Mouse (Mus musculus): Measurements from ENCODE around the gene St6galnac3. TPM values are rescaled to one million over a fixed set of nuclear protein-coding genes. Genes with fewer than 3 reads are reported as not detected.

Gene St6galnac3
- total and polyA plus RNA-seq, 3 experiments, result 0.08 to 1.1 (median 0.38) TPM

- Histone ChIP-seq H3K27me3 (replicated peaks) (no peaks in the 10 kb centered on the region), H3K27ac (ENCODE audit: insufficient read depth, low read depth) (no peak overlapping the region), H3K79me2 (replicated peaks; ENCODE audit: control insufficient read depth, extremely low read depth, insufficient read depth, poor library complexity, severe bottlenecking) (no peaks in the 10 kb centered on the region), H3K9me3 (replicated peaks; ENCODE audit: low read length) (peaks cover 2% of the 10 kb centered on the region), H3K4me3 (replicated peaks in 1 of 3; ENCODE audit: low read depth in 2 of 3, low read length in 2 of 3, poor library complexity in 1 of 3) (no peak overlapping the region), H3K4me1 (ENCODE audit: control insufficient read depth in 1 of 2, insufficient read depth in 2 of 2) (peaks cover 0 to 14% of the 10 kb centered on the region in 2 experiments; a peak in 2 of 4 replicates), H3K9ac (ENCODE audit: insufficient read depth, low read depth) (no peak overlapping the region), H3K36me3 (replicated peaks in 1 of 2; ENCODE audit: control insufficient read depth in 1 of 2, insufficient read depth in 1 of 2, low read length in 1 of 2) (no peaks in the 10 kb centered on the region), H3K4me2 (ENCODE audit: insufficient read depth, low read depth, poor library complexity, severe bottlenecking) (no peak overlapping the region)
- dilution Hi-C loops (cut with MboI; ENCODE audit: extremely low pct_ligation_motif_present, extremely low pct_unique_long_range_greater_than_20kb, low sequenced_read_pairs) (no loop called here), in situ Hi-C loops (cut with MboI; ENCODE audit: low pct_ligation_motif_present, low pct_unique_long_range_greater_than_20kb, low sequenced_read_pairs) (no loop called here)
- TF ChIP-seq MAX (IDR thresholded peaks at IDR 0.05; ENCODE audit: low read length) (no peak), USF1 (IDR thresholded peaks at IDR 0.05; ENCODE audit: low read depth, low read length) (no peak), MYC (IDR thresholded peaks at IDR 0.05; ENCODE audit: low read depth, low read length) (no peak), ZNF384 (IDR thresholded peaks at IDR 0.05; ENCODE audit: low read depth, low read length) (no peak), ETS1 (conservative IDR thresholded peaks at IDR 0.05; ENCODE audit: low read depth, low read length) (no peak), CHD1 (IDR thresholded peaks at IDR 0.05; ENCODE audit: low read depth, low read length) (no peak), MAZ (IDR thresholded peaks at IDR 0.05; ENCODE audit: low read depth, low read length) (no peak), PAX5 (IDR thresholded peaks at IDR 0.05; ENCODE audit: low read length) (no peak), NRF1 (IDR thresholded peaks at IDR 0.05; ENCODE audit: low read depth, low read length) (no peak), IRF4 (IDR thresholded peaks at IDR 0.05; ENCODE audit: low read depth, low read length) (no peak), POLR2A (IDR thresholded peaks at IDR 0.05; ENCODE audit: low read depth, low read length) (no peak), SMC3 (IDR thresholded peaks at IDR 0.05; ENCODE audit: low read depth, low read length) (no peak), CTCF (conservative IDR thresholded peaks at IDR 0.05 in 1 of 2, IDR thresholded peaks at IDR 0.05 in 1 of 2; ENCODE audit: low read depth in 2 of 2, low read length in 2 of 2) (no peak), RAD21 (IDR thresholded peaks at IDR 0.05; ENCODE audit: low read depth, low read length) (no peak), USF2 (conservative IDR thresholded peaks at IDR 0.05; ENCODE audit: low read depth, low read length) (no peak), TBP (conservative IDR thresholded peaks at IDR 0.05; ENCODE audit: low read depth, low read length) (no peak), ZC3H11A (IDR thresholded peaks at IDR 0.05; ENCODE audit: low read depth, low read length) (no peak)
- DNase-seq (ENCODE audit: extremely low read depth), result no peak
Observed at GRCm38 (mm10) chr3:153618976-153619375, 106.0 kb downstream of the St6galnac3 start.

- Histone ChIP-seq H3K79me2 (replicated peaks; ENCODE audit: control insufficient read depth, extremely low read depth, insufficient read depth, poor library complexity, severe bottlenecking) (no peaks in the 10 kb centered on the region), H3K27me3 (replicated peaks) (no peaks in the 10 kb centered on the region), H3K4me1 (ENCODE audit: control insufficient read depth in 1 of 2, insufficient read depth in 2 of 2) (peaks cover 0 to 14% of the 10 kb centered on the region in 2 experiments; a peak in 2 of 4 replicates), H3K36me3 (replicated peaks in 1 of 2; ENCODE audit: control insufficient read depth in 1 of 2, insufficient read depth in 1 of 2, low read length in 1 of 2) (no peaks in the 10 kb centered on the region), H3K4me2 (ENCODE audit: insufficient read depth, low read depth, poor library complexity, severe bottlenecking) (no peak overlapping the region; the same call in 1 of the 2 replicates), H3K27ac (ENCODE audit: insufficient read depth, low read depth) (no peak overlapping the region), H3K9me3 (replicated peaks; ENCODE audit: low read length) (no peaks in the 10 kb centered on the region), H3K4me3 (replicated peaks in 1 of 3; ENCODE audit: low read depth in 2 of 3, low read length in 2 of 3, poor library complexity in 1 of 3) (no peak overlapping the region), H3K9ac (ENCODE audit: insufficient read depth, low read depth) (no peak overlapping the region)
- no peak for TF ChIP-seq RAD21 (IDR thresholded peaks at IDR 0.05; ENCODE audit: low read depth, low read length)
- no peak for TF ChIP-seq CHD2 (IDR thresholded peaks at IDR 0.05; ENCODE audit: low read length)
- TF ChIP-seq NELFE (IDR thresholded peaks at IDR 0.05; ENCODE audit: low read depth, low read length), result no peak
- TF ChIP-seq SIN3A (IDR thresholded peaks at IDR 0.05; ENCODE audit: low read length), result no peak
- TF ChIP-seq ZKSCAN1 (IDR thresholded peaks at IDR 0.05; ENCODE audit: borderline replicate concordance, low read depth, low read length), result no peak
- no peak for TF ChIP-seq MAX (IDR thresholded peaks at IDR 0.05; ENCODE audit: low read length)
- TF ChIP-seq ETS1 (conservative IDR thresholded peaks at IDR 0.05; ENCODE audit: low read depth, low read length), result no peak
- TF ChIP-seq MYC (IDR thresholded peaks at IDR 0.05; ENCODE audit: low read depth, low read length), result no peak
- TF ChIP-seq EP300 (IDR thresholded peaks at IDR 0.05; ENCODE audit: low read length), result no peak
- DNase-seq (ENCODE audit: extremely low read depth), result no peak
- in situ Hi-C loops (cut with MboI; ENCODE audit: low pct_ligation_motif_present, low pct_unique_long_range_greater_than_20kb, low sequenced_read_pairs), result no loop called here
- dilution Hi-C loops (cut with MboI; ENCODE audit: extremely low pct_ligation_motif_present, extremely low pct_unique_long_range_greater_than_20kb, low sequenced_read_pairs), result no loop called here
Observed at GRCm38 (mm10) chr3:153616849-153617248, 108.1 kb downstream of the St6galnac3 start.

Measured in CH12.LX (cell line).